Mouse (Mus musculus): ENCODE measurements around the gene Gm20431. TPM values are rescaled to one million over a fixed set of nuclear protein-coding genes. Genes with fewer than 3 reads are reported as not detected.

The Gm20431 gene
- polyA plus RNA-seq, 1 experiment from 2014 or later, result 6.7 TPM

- whole genome bisulfite sequencing, result 87% methylated on average over 7 of the region's 7 CpGs
- no peak for DNase-seq (ENCODE audit: low spot score)
- Histone ChIP-seq H3K36me3 (no peaks in the 10 kb centered on the region), H3K27me3 (ENCODE audit: insufficient read depth, poor library complexity, severe bottlenecking) (0 out of 2 replicates have a peak, but pooled peaks cover 4% of the 10 kb centered on the region), H3K4me3 (no peak overlapping the region), H3K9me3 (no peaks in the 10 kb centered on the region), H3K27ac (no peak overlapping the region), H3K4me1 (replicated peaks) (peaks cover 23% of the 10 kb centered on the region)
These were observed 85.7 kb downstream of the Gm20431 start for GRCm38 (mm10) chr2:167575581-167575980.

- Histone ChIP-seq H3K9me3 (no peaks in the 10 kb centered on the region), H3K36me3 (no peaks in the 10 kb centered on the region), H3K27ac (peak overlapping the region; percentile 54; the same call in 1 of the 2 replicates), H3K4me1 (replicated peaks) (peaks cover 31% of the 10 kb centered on the region), H3K27me3 (ENCODE audit: insufficient read depth, poor library complexity, severe bottlenecking) (0 out of 2 replicates have a peak, but pooled peaks cover 4% of the 10 kb centered on the region), H3K4me3 (no peak overlapping the region)
- no peak for DNase-seq (ENCODE audit: low spot score)
- 74% methylated on average over 9 of the region's 9 CpGs for WGBS
These were observed 86.5 kb downstream of the Gm20431 start for GRCm38 (mm10) chr2:167574814-167575213.

GRCm38 (mm10) chr2:167571442-167572220 lies 89.7 kb downstream of the Gm20431 start:
- no peak for DNase-seq (ENCODE audit: low spot score)
- peaks cover 25% of the 10 kb centered on the region for H3K4me1 ChIP-seq (replicated peaks)
- no peaks in the 10 kb centered on the region for H3K9me3 ChIP-seq
- H3K36me3 ChIP-seq, result no peaks in the 10 kb centered on the region
- 0 out of 2 replicates have a peak, but pooled peaks cover 4% of the 10 kb centered on the region for H3K27me3 ChIP-seq (ENCODE audit: insufficient read depth, poor library complexity, severe bottlenecking)
- H3K27ac ChIP-seq, result peak overlapping the region; percentile 35; the same call in 1 of the 2 replicates
- 82% methylated on average over 18 of the region's 18 CpGs for WGBS
- no peak overlapping the region for H3K4me3 ChIP-seq

- no peak for DNase-seq (ENCODE audit: low spot score)
- H3K27ac ChIP-seq, result peak overlapping the region; percentile 43; the same call in 1 of the 2 replicates
These were observed 90.5 kb downstream of the Gm20431 start for GRCm38 (mm10) chr2:167570815-167571214.

GRCm38 (mm10) chr2:167569934-167570651 lies 91.2 kb downstream of the Gm20431 start:
- DNase-seq (ENCODE audit: low spot score), result no peak
- WGBS, result 70% methylated on average over 13 of the region's 13 CpGs
- no peaks in the 10 kb centered on the region for H3K36me3 ChIP-seq
- H3K27me3 ChIP-seq (ENCODE audit: insufficient read depth, poor library complexity, severe bottlenecking), result 0 out of 2 replicates have a peak, but pooled peaks cover 4% of the 10 kb centered on the region
- no peaks in the 10 kb centered on the region for H3K9me3 ChIP-seq
- H3K27ac ChIP-seq, result peak overlapping the region; percentile 43; the same call in 1 of the 2 replicates
- no peak overlapping the region for H3K4me3 ChIP-seq
- peaks cover 31% of the 10 kb centered on the region for H3K4me1 ChIP-seq (replicated peaks)

More at GRCm38 (mm10) chr2:167570815-167571214, 90.5 kb downstream of the Gm20431 start:
- Histone ChIP-seq H3K4me3 (no peak overlapping the region), H3K27me3 (ENCODE audit: insufficient read depth, poor library complexity, severe bottlenecking) (0 out of 2 replicates have a peak, but pooled peaks cover 4% of the 10 kb centered on the region), H3K4me1 (replicated peaks) (peaks cover 24% of the 10 kb centered on the region), H3K9me3 (no peaks in the 10 kb centered on the region), H3K36me3 (no peaks in the 10 kb centered on the region)
- WGBS, result 93% methylated on average over 6 of the region's 6 CpGs

- no peaks in the 10 kb centered on the region for H3K36me3 ChIP-seq
- WGBS, result 83% methylated on average over 9 of the region's 9 CpGs
- DNase-seq (ENCODE audit: low spot score), result no peak
- H3K27me3 ChIP-seq (ENCODE audit: insufficient read depth, poor library complexity, severe bottlenecking), result peaks cover 5% of the 10 kb centered on the region; the same call in 1 of the 2 replicates
- peaks cover 48% of the 10 kb centered on the region for H3K4me1 ChIP-seq (replicated peaks)
- H3K27ac ChIP-seq, result peak overlapping the region; percentile 45; the same call in 1 of the 2 replicates
- no peaks in the 10 kb centered on the region for H3K9me3 ChIP-seq
- H3K4me3 ChIP-seq, result no peak overlapping the region
These were observed 93.2 kb downstream of the Gm20431 start for GRCm38 (mm10) chr2:167568112-167568511.

- Histone ChIP-seq H3K36me3 (no peaks in the 10 kb centered on the region), H3K9me3 (no peaks in the 10 kb centered on the region), H3K4me3 (peak overlapping the region; percentile 26), H3K4me1 (replicated peaks) (peaks cover 57% of the 10 kb centered on the region), H3K27ac (peak overlapping the region; percentile 83), H3K27me3 (ENCODE audit: insufficient read depth, poor library complexity, severe bottlenecking) (peaks cover 16% of the 10 kb centered on the region; the same call in 1 of the 2 replicates)
- 19% methylated on average over 19 of the region's 19 CpGs for WGBS
- DNase-seq (ENCODE audit: low spot score), result peak; percentile 63
These were observed 95.6 kb downstream of the Gm20431 start for GRCm38 (mm10) chr2:167565682-167566081.

- H3K27me3 ChIP-seq (ENCODE audit: insufficient read depth, poor library complexity, severe bottlenecking), result peaks cover 19% of the 10 kb centered on the region; the same call in 1 of the 2 replicates
- peak overlapping the region; percentile 83 for H3K27ac ChIP-seq
- H3K4me1 ChIP-seq (replicated peaks), result peaks cover 59% of the 10 kb centered on the region
- no peaks in the 10 kb centered on the region for H3K9me3 ChIP-seq
- H3K4me3 ChIP-seq, result no peak overlapping the region
- H3K36me3 ChIP-seq, result no peaks in the 10 kb centered on the region
- WGBS, result 67% methylated on average over 3 of the region's 3 CpGs
- no peak for DNase-seq (ENCODE audit: low spot score)
These were observed 96.0 kb downstream of the Gm20431 start for GRCm38 (mm10) chr2:167565312-167565656.

- no peaks in the 10 kb centered on the region for H3K36me3 ChIP-seq
- 76% methylated on average over 13 of the region's 13 CpGs for WGBS
- H3K4me1 ChIP-seq (replicated peaks), result peaks cover 60% of the 10 kb centered on the region
- H3K9me3 ChIP-seq, result no peaks in the 10 kb centered on the region
- no peak overlapping the region for H3K4me3 ChIP-seq
- no peak for DNase-seq (ENCODE audit: low spot score)
- peak overlapping the region; percentile 75 for H3K27ac ChIP-seq
- H3K27me3 ChIP-seq (ENCODE audit: insufficient read depth, poor library complexity, severe bottlenecking), result peaks cover 25% of the 10 kb centered on the region; the same call in 1 of the 2 replicates
These were observed 96.6 kb downstream of the Gm20431 start for GRCm38 (mm10) chr2:167564551-167565311.

GRCm38 (mm10) chr2:167563703-167564102 lies 97.6 kb downstream of the Gm20431 start:
- peaks cover 67% of the 10 kb centered on the region for H3K4me1 ChIP-seq (replicated peaks)
- H3K4me3 ChIP-seq, result no peak overlapping the region; the same call in 1 of the 2 replicates
- WGBS, result 59% methylated on average over 12 of the region's 12 CpGs
- peak overlapping the region; percentile 79 for H3K27ac ChIP-seq
- peak; percentile 65 for DNase-seq (ENCODE audit: low spot score)
- H3K9me3 ChIP-seq, result no peaks in the 10 kb centered on the region
- peaks cover 35% of the 10 kb centered on the region for H3K27me3 ChIP-seq (ENCODE audit: insufficient read depth, poor library complexity, severe bottlenecking)
- no peaks in the 10 kb centered on the region for H3K36me3 ChIP-seq

GRCm38 (mm10) chr2:167563035-167563434 lies 98.3 kb downstream of the Gm20431 start:
- Histone ChIP-seq H3K36me3 (no peaks in the 10 kb centered on the region), H3K27ac (peak overlapping the region; percentile 68), H3K4me1 (replicated peaks) (peaks cover 65% of the 10 kb centered on the region), H3K4me3 (no peak overlapping the region), H3K27me3 (ENCODE audit: insufficient read depth, poor library complexity, severe bottlenecking) (peaks cover 41% of the 10 kb centered on the region), H3K9me3 (no peaks in the 10 kb centered on the region)
- DNase-seq (ENCODE audit: low spot score), result no peak
- WGBS, result 66% methylated on average over 5 of the region's 5 CpGs

- peak overlapping the region; percentile 76 for H3K27ac ChIP-seq
These were observed 99.2 kb downstream of the Gm20431 start for GRCm38 (mm10) chr2:167562101-167562500.

More at GRCm38 (mm10) chr2:167562101-167562500, 99.2 kb downstream of the Gm20431 start:
- H3K4me3 ChIP-seq, result 0 out of 2 replicates have a peak overlapping the region, but pooled peaks have one; percentile 0
- H3K9me3 ChIP-seq, result no peaks in the 10 kb centered on the region
- no peaks in the 10 kb centered on the region for H3K36me3 ChIP-seq
- H3K4me1 ChIP-seq (replicated peaks), result peaks cover 64% of the 10 kb centered on the region
- no peak for DNase-seq (ENCODE audit: low spot score)
- H3K27me3 ChIP-seq (ENCODE audit: insufficient read depth, poor library complexity, severe bottlenecking), result peaks cover 41% of the 10 kb centered on the region
- WGBS, result 49% methylated on average over 8 of the region's 8 CpGs
